Mouse (Mus musculus) adrenal gland, adult 2 months (tissue): Measurements from ENCODE around the gene LTO1. TPM values are rescaled to one million over a fixed set of nuclear protein-coding genes. Genes with fewer than 3 reads are reported as not detected.

Source experiments
- DNase-seq: peaks from one replicate; pipeline ENCODE4 v3.0.0; 2021
- polyA plus RNA-seq: library from polyadenylated mRNA; depleted of rRNA; stranded (reverse); fragments of >200 nt; gene quantifications from 2 replicates; pipeline ENCODE4 v1.2.3, GENCODE M21; 2012
- total RNA-seq, 2 experiments: library from RNA; stranded (reverse); gene quantifications; 2 replicates each; pipeline ENCODE4 v1.2.3; 2021

LTO1 gene
- total and polyA plus RNA-seq, 3 experiments = 9.5 to 27.0 (median 20.5) TPM

DNA sequence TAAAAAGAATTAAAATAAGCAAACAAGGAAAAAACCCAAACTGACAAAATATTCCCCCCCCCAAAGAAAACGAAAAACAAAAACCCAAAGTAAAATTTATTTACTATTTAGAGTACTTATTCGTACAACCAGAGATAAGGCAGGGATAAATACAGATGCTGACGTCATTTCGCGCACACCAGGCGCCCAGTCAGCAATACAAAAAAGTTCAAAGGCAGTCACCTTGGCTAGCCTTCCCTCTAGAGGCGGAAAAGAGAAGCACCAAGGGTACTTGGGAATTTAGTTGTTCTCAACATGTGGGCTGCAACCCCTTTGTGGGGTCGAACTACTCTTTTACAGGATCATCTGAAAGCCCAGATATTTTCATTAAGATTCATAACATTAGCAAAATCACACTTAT is 7.1 kb upstream of the LTO1 start:
- no peak for DNase-seq

DNA sequence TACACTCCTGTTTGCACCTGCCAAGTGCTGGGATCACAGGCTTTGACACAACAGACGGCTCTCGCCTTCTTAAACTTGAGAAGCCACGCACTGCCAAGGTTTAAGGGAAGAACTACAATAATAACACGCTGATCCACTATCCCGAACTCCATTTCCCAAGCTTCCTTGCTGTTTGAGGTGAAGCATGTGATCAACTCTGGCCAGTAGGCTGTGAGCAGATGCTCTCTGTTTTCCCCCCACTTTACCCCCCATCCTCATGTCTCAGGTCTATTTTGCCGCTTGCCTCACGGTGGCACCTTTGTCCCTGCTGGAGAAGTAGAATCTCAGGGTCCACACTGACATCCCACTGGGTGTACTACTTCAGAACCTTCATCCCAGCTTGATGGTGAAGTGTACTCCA is 6.2 kb upstream of the LTO1 start:
- DNase-seq = no peak

DNA sequence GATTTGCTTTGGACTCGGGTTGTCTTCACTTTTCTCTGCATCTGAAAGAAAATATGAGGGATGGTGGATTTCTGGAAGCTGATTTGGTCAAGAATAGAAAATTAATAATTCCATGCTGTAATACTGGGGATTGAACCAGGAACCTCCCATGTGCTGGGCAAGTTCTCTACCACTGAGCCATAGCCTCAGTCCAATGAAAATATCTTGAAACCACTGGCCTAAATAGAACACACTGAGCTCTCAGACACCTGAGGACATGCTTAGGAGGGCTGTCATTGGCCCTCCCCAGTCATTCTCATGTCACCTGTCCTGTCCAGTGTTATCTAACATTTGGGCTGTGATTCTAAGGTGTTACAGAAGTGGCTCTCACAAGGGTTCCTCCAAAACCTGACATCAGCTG is 3.8 kb upstream of the LTO1 start:
- no peak for DNase-seq

DNA sequence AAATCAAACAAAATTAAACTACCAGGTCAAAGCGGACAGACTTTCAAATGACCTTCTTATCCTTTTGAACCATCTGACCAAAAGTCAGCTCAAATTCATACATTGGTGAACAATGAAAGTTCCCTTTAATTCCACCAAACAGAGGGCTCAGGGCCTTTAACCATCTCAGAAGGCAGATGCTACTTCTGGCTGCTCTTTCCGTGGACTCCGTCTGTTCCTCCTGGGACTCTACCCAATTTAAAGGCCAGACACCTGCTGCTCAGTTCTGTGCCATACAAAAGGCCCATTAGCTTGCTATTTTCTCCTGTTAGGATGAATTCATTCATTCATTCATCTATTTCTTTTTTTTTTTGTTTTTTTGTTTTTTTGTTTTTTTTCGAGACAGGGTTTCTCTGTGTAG is 2.0 kb upstream of the LTO1 start:
- DNase-seq = no peak

DNA sequence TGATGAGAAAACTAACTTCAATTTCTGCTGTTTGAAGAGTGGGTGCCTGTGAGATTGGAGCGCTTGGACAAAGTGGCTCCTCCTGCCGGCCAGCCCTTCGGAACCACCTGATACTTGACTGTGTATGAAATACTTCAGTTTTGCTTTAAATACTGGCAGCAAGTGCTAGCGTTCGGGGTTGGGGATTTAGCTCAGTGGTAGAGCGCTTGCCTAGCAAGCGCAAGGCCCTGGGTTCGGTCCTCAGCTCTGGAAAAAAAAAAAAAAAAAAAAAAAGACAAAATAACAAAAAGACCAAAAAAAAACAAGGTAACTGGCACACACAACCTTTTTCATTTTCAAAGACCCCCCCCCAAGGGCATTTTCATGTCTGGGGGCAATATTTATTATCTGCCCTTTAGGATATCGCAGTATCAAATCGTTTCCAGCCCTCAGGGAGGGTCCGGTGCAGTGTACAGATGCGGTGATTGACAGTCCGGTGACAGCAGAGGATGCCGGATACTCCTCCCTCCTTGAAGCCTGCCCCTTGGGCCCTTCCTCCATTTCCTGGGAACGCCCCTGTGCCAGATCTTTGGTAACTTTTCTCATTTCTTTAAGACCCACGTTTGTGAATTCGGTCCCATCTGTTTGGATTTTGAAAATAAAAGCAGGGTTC is 478 bp upstream of the LTO1 start:
- DNase-seq = no peak

DNA sequence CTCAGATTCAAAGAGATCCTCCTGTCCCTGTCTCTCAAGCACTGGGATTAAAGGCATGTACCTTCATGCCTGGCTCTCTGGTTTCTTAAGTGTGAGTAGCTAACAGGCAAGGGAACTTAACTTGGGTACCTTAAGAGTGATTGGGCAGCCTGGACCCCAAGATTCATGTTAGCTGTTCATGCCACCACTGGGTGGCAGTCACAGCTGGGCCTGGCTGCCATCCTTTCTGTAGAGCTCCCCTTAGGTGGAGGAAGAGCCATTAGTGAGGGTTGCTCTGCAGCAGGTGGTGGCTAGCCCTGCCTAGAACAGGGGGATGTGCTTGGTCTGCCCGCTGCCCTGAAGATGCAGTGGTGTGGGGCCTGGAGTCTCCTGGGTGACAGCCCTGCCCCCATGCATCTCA is 3.9 kb downstream of the LTO1 start:
- DNase-seq = no peak

DNA sequence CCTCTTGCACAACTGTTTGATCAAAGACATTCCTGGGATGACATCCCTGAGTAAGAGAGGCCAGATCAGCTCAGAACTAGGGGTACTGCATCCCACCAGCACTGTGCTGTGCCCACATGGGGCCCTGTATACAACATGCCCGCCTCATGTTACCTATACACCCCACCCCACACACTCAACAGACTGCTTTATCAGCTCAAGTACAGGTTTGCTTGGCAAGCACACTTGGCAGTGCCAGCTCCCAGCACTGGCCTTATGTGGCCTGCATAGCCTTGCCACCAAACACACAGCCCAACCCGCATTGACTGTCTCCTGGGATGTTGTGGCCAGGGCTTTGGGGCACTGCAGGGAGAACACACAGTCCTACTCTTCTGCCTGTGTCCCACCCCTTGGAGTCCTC is 12.7 kb downstream of the LTO1 start:
- DNase-seq = no peak

DNA sequence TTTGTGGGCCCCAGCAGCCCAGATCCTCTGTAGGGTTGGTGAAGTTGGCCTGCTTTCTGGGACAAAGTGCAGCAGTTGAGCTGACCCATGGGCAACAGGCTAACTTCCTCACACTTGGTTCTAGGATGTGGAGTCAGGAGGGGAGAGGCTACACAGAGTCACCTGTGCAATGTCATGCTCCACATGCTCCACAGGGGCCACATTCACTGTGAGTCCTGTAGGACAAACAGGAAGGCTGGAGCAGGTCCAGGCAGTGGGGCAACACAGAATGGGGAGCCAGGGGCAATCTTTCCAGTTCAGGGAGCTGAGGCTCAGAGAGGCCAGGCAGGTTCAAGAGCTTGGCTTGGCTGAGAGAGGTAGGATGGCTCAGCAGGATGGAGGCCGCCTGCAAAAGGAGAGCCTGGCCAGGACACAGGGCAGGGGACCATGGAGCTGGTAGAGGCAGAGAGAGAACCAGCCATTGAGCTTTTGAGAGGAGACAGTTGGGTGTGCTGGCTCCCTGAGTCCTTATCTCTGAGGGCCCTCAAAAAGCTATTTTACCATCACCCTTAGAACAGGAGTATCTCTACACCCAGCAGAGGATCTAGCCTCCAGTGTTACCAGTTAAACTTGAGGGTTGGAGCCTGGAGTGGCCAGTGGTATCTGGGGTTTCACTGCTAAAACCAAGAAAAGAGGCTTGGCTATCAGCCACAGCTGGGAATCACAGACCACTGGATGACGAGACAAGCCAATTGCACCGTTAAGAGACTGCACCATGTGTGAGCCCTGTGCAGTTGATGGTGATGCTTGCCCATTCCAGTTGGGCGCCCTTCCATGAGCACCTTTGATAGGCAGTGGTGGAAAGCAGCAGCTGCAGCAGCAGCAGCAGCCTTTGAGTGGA is 13.3 kb downstream of the LTO1 start:
- DNase-seq = no peak

DNA sequence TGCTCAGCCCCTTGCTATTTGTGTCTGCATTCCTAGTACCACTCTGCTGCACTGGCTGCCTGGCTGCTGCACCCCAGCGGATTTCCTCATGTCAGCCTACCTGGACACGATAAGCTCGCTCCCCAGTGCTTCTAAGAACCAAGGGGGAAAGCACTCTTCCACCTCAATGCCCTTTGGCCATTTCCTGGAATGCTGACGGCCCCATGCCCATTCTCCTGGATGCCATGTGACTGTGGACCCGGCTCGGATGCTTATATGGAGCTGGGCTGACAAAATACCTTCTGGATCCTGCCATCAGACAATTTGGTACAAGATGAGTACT is 13.9 kb downstream of the LTO1 start:
- DNase-seq = no peak

DNA sequence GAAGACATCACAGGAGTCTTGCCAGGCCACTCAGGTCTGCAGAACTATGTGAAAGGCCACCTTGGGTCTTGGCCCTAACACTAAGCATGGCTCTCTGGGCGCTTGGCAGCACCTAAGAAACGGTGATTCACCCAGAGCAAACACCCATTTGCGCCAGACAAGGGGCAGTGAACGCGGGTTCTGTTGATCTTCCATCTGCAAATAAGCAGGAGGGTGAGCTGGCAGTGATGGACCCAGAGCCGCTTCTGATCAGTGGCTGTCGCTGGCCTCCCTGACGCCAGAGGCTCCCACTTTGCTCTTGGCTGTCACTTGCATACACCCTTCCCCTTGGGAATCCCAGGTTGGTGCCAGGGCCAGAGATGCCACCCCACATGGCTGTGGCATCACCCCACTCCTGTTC is 14.6 kb downstream of the LTO1 start:
- DNase-seq = no peak

DNA sequence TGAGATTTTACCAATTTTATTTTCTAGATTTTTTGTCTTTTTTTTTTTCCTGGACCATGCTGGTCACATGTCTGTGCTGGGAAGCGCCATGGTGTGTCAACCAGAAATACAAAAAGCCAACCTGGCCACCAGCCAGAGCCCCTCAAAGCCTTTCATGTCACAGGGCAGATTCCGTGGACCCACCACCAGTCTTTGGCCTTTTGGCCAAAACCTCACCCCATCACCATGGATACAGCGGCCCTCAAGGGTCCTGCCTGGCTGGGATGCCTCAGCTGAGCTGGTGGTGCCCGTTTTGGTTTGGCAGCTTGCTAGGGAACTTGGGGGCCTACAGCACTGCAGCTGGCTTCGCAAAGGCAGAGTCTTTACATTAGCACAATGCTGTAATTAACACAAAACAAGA is 15.0 kb downstream of the LTO1 start:
- DNase-seq = no peak

DNA sequence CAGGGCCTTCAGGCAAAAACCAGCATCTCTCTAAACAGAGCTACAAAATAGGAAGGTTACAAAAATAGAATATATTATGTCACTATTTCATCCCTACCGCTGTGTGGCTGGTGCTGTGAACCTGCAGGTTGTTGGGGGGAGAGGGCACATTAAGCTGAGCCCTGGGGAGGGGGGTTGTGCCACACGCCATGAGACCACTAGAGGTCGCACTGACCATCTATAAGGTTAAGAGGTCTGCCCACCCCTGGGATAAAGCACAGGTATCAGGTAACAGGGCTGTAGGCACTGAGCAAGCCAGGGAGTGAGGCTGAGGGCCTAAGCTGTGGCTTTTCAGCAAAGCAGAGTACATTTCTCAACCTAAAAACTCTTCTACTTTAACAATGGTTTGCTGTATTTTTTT is 16.9 kb downstream of the LTO1 start:
- DNase-seq = no peak

DNA sequence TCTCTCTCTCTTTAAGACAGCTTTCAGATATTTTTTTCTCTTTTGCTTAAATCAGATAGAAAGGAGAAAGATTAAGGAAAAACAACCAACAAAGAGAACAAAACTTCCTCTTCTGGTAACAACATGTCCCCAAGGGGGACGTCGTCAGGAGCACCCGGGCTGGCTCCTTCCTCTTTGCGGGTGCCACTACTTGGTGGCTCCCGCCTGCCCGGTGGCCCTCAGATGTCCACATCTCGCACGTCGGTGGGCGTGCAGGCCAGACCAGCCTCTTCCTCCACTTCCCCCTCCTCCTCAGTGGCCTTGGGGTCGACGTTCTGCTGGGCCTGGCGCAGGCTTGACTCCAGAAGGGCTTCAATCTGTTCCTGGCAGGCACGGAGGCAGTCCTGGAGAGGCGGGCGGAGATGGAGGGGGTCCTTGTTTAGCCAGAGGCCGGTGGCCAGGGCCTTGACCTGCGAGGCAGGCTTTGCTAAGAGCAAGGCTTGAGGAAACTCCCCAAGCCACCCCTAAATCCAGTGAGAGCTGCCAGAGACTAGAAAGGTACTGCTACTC is 17.6 kb downstream of the LTO1 start:
- no peak for DNase-seq

DNA sequence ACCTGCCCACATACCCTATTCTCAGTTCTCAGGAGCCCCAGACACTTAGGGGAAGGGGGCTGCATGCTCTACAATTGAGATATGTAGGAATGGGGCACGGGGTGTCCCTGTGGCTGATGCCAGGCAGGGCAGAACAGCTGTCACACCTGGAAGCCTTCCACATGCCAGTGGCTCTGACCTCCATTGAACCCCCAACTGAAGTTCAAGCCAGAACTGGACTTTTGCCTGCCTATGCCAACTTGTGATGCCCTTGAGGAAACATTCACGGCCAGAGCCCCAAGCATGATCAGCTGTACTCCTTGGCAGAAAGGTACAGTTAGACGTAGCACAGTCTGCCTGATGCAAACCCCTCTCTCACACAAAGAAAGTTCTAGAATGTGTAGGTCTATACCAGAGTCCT is 18.4 kb downstream of the LTO1 start:
- DNase-seq = peak; percentile 58

DNA sequence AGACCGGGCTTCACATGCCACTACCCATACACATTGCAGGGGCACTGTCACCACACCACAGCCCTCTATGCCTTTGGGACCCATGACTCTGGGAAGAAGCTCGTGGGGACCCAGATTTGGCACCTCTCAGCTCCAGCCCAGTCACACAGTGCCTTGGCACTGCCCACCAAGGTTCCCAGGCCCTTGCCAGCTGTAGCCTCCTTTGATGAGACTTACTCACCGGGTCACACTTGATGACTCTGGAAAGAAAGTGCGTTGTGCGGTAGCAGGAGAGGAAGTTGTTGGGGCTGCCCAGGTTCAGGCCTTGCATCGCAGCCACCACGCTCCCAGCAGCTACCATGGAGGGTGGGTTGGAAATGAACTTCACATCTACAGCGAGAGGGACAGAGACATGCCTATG is 18.9 kb downstream of the LTO1 start:
- peak; percentile 79 for DNase-seq

DNA sequence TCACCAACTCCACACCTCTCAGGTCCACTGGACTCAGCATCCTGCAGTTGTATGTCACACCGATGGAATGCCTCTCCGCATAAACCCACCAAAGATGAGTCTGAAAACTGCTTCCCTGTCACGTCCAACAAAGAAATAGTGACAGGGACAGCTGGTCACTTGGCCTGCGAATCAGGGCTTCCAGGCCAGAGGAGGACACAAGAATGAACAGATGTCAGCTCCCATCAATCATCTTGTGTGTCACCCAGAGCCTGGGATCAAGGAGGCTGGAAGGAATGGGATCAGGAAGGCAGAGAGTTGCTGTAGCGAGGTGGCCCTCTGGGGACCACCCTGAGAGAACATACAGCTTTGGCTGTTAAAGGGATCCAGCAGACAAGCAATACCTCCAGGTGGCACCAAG is 20.0 kb downstream of the LTO1 start:
- DNase-seq = no peak

DNA sequence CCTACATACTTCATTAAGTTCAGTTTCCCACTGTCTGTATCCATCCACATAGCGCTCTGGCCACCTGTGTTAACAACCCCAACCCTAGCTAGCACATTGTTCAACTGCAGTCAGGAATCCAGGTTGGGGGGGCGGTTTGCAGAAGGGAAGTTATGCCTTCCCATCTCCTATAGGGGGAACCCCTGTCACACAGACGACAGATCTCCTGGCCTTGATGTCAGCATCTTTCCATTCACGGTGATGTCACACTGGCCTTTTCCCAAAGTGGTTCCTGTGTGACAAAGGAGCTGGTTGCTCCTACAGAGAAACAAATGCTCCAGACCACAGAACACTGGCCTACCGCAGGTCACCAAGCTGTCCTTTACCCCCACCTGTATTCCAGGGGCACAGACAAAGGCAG is 20.7 kb downstream of the LTO1 start:
- DNase-seq = peak; percentile 47

DNA sequence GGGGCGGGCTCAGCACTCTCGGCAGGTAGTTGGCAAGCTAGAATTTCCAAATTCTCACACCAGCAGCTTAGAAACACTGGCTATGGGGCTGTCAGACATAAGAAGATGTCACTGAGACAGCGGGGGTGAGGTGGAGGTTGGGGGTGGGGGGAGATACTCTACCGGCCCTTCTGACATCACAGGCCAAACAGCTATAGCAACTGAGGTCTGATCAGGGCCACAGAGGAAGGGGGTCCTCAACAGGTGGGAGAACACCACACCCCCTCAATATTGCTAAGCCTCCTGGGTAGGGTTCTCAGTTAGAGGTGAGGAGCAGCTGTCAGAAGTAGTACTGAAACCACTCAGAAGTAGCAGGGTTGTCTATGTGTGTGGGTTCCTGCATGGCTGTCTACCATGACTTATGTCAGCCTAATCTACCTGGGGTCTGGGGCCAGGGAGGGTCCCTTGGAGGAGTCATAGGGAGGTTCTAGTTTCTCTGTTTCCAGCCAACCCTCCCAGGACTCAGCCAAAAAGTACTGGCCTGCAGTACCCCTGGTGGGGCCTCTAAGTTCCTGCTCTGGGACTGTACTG is 21.5 kb downstream of the LTO1 start:
- no peak for DNase-seq

DNA sequence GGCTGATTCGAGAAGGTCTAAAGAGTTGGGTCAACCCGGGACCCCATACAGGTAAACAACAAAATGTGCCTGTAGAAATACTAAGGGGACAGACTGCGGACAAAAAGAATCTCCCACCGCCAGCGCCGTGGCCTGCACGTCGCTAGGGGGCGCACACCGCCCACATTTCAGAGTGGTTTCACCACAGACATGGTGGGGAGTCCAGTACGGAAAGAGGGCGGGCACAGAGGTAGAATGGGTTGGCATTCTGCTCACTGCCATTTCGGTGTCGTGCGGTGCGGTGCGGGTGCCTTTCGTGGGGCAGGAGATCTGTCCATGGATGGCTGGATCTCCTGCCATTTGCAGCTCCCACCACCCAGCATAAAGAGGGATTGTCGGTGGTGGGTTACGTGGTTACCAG is 22.6 kb downstream of the LTO1 start:
- peak; percentile 93 for DNase-seq

DNA sequence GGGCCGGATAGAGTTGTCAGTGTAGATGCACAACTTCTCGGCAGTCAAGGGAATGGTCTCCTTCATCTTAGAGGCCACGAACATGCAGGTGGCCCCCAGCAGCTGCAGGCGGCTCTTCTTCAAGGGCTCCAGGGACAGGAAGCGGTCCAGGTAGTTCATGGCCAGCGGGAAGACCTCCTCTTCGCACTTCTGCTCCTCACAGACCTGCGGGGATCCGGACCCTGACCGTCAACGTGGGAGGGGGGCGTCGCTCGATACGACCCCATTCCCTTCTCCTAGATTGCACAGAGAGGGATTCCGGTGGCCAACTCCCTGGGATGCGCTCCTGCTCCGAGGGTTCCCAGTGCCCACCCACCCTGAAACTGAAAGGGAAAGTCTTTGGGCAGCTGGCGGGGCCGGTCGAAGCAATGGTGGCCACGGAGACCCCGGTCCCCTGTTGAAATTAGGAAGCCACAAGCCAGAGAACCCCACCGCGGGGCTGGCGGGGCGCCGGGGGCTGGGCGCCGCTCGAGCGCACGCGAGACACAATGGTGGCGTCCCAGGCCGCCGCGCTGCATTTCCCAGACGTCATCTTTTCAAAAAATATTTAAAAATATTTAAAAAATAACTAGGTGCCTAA is 23.1 kb downstream of the LTO1 start:
- peak; percentile 43 for DNase-seq

DNA sequence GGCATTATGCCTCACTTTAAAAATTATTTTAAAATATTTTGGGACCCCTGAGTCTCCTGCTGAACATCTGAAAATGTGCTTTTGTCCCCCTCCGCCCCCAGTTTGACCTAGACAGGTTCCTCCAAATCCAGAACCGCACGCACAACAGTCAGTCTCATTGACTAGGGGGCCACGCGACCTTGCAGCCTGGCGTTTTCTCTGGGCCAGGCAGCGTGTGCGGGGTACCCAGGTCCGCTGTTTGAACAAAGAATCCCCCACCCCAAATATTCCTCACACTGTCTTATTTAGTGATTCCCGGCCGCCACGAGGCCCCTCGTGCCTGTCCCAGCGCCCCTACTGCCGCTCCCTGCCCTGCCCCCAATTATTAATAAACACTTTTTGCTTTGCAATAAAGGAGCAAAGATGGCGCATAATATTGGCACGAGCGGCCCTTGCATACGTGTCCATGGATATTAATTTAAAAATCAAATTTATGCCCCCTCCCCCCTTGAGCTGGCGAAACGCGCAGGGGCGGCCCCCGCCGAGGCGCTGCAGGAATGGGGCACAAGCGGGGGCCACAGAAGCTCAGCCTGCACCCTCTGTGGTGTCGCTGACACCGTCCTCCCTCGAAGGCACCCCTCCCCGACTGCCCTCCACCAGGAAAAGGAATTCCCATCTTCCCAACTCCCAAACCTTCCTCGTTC is 23.9 kb downstream of the LTO1 start:
- peak; percentile 52 for DNase-seq

DNA sequence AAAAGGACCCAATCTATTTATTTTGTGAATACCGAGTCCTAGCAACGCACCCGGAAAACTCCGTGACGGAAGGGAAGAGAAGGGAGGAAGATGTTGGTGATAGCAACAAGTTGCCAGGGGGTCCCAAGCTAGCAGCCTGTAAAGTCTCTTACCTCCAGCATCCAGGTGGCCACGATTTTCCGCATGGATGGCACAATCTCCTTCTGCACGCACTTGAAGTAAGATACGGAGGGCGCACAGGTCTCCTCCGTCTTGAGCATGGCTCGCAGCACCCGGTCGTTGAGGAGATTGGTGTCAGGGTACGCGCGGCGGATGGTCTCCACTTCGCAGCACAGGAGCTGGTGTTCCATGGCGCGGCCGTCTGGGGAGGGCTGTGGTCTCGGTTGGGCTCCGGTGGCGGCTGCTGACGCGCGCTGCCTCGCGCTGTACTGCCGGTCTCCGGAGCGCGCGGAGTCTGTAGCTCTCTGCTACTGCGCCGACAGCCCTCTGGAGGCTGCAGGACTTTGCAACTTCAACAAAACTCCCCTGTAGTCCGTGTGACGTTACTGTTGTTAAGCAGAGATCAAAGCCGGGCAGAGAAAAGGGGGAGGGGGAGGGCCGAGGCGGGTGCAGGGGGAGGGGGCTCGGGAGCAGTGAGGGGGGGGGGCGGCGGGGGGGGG is 24.6 kb downstream of the LTO1 start, which contains the start of gene Ccnd1:
Gene Ccnd1, minus strand, starts transcription at position 582 of the 659 bp plus-strand sequence.
- DNase-seq = peak; percentile 88
